Mouse (Mus musculus) cerebellum, adult 9-10 months (tissue): Measurements from ENCODE around the gene Tbck.

Experiments
- DNase-seq: peaks from one replicate; pipeline ENCODE4 v3.0.0; 2022

Tbck gene

GRCm38 (mm10) chr3:132683447-132684230 lies at the start of gene Tbck:
Tbck (plus strand) TSS chr3:132684144.
- peak; percentile 94 for DNase-seq

DNA sequence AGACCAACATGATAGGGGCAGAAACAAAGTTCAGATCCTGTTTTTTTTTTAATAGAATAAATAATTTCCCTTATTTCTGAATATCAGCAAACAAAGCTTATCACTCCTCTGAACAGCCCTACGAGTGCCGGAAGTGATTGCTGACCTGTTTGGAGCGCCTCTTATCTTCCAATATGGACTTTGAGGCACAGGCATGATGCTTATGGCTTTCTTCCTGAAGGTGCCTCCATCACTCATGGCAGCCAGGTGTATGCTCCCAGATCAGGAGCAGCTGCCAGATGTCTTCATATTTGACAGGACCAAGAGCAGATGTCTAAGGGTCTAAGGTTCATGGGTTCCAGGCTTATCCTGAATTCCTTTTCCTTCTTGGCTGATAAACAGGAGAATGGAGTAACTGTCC lies 46.9 kb upstream of the Tbck start:
- no peak for DNase-seq

DNA sequence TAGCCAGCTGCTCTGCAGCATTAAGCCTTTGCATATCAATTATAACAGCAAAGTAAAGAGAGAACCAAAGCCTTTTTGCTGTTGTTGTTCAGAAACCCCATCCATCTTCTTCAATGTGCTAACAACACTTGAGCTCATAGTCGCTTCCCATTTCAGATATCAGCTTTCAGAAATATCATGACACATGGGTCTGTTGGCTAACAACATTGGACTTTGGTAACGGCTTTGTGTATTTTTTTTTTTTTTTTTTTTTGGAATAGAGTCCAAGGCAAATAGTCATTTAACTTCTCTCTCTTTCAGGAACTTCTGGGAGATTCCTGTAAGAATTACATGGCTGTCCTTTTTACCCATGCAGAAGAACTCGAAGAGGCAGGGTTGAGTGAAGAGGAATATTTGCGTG lies 39.9 kb upstream of the Tbck start:
- DNase-seq = no peak

DNA sequence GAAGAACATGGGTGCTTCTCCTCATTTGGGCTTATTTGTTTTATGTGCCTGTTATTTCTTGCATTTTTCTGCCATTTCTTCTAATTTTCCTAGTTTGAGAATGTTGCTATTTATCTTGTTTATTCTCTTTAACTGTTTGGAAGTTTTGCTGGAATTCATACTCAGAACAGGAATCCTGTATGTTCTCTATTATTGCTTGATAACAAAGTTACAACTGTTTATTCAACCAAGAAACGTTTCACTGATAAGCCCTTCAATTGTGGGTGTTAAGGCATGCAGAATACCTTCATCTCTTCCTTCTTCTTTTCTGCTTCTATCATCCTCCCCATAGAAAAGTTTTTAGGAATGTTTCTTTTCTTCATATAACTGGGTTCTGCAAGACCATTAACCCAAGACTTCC lies 37.1 kb upstream of the Tbck start:
- no peak for DNase-seq

GRCm38 (mm10) chr3:132649368-132649767 lies 34.6 kb upstream of the Tbck start:
- no peak for DNase-seq

GRCm38 (mm10) chr3:132650191-132650590 lies 33.8 kb upstream of the Tbck start:
- DNase-seq = no peak

DNA sequence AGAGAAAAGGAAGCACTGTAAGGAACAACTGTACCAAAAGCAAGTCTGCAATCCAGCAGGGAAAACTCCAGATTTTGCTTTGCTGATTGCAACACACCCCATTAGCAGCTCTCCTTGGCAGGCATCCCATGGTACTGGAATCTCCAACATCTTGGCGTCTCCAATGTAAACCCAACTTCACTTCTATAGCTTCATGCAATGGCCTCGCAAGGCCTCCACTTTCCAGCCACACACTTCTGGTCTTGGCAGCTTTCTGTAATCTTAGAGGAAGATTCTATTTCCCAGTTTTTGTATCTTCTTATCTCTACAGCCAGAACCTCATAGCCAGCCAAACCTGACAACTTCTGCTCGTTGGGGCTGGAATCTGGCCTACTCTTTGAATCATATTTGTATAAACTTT lies 32.2 kb upstream of the Tbck start:
- no peak for DNase-seq

DNA sequence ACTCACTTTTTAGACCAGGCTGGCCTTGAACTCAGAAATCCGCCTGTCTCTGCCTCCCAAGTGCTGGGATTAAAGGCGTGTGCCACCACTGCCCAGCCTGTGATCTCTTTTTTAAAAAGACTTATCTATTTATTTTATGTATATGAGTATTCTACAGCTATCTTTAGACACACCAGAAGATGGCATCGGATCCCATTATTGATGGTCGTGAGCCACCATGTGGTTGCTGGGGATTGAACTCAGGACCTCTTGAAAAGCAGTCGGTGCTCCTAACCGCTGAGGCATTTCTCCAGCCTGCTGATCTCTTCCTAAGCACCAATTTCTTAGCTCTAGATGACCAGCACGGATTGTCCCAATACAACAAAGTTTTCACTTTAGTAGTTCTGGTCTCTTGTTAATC lies 30.0 kb upstream of the Tbck start:
- DNase-seq = no peak

- no peak for DNase-seq
Observed at GRCm38 (mm10) chr3:132655955-132656354, 28.0 kb upstream of the Tbck start.

- no peak for DNase-seq
Observed at GRCm38 (mm10) chr3:132677494-132677893, 6.5 kb upstream of the Tbck start.

GRCm38 (mm10) chr3:132684231-132684928 lies 436 bp downstream of the Tbck start, which contains the start of gene Aimp1:
Aimp1 (minus strand) TSS chr3:132684370.
- DNase-seq = no peak

DNA sequence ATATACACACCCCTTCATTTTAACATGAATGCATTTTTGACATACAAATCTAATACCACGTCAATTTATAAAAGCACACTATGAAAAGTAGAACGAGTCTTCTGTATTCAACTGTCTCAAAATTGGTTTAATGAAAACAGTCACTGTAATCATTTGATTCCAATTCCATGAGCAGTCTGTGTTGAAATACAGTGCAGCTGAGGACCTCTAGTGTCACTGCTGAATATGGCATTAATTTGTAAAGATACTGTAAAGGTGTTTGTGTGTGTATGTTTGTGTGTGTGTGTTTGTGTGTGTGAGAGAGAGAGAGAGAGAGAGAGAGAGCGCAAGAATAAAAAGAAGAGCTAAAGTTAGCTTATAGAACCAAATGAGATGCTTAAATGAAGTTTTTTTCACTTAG lies 17.4 kb downstream of the Tbck start:
- DNase-seq = no peak

- DNase-seq = no peak
Observed at GRCm38 (mm10) chr3:132704216-132704615, 20.3 kb downstream of the Tbck start.

- DNase-seq = no peak
Observed at GRCm38 (mm10) chr3:132706977-132707376, 23.0 kb downstream of the Tbck start.

- no peak for DNase-seq
Observed at GRCm38 (mm10) chr3:132713913-132714312, 30.0 kb downstream of the Tbck start.

DNA sequence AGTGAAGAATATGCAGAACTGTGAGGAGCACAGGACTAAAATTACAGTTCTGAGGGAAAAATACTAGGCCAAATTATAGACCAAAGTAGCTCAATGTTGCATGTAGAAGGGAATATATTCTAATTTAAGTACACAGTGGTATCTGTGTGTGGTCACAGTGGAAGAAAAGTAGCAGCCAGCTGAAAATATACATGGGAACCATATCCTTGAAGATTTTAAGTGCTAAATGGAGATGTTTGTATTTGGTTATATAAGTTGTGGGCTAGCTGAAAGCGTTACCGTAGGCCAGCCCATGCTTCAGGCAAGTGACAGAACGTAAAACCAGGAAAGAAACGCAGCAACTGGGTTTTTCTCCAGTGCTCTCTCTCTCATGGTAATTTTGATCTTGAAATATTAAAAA lies 33.4 kb downstream of the Tbck start:
- DNase-seq = no peak

DNA sequence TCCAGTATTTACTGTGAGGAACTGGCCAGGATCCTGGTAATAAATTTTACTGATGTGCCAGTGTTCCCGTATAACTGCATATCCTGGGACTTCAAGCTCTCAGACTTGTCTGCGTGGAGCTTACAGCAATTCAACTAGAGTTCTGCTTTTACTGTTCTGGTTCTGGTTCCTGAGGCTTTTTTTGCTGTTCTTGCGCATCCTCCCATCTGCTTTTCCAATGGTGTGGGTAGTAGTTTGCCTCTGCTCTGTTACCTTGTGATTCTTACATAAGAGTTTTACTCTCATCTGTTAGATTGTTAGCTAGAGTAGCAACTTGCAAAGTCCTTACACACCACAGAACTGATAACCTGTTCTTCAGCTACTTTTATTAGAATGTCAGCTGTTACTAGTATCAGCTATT lies 40.4 kb downstream of the Tbck start:
- no peak for DNase-seq

DNA sequence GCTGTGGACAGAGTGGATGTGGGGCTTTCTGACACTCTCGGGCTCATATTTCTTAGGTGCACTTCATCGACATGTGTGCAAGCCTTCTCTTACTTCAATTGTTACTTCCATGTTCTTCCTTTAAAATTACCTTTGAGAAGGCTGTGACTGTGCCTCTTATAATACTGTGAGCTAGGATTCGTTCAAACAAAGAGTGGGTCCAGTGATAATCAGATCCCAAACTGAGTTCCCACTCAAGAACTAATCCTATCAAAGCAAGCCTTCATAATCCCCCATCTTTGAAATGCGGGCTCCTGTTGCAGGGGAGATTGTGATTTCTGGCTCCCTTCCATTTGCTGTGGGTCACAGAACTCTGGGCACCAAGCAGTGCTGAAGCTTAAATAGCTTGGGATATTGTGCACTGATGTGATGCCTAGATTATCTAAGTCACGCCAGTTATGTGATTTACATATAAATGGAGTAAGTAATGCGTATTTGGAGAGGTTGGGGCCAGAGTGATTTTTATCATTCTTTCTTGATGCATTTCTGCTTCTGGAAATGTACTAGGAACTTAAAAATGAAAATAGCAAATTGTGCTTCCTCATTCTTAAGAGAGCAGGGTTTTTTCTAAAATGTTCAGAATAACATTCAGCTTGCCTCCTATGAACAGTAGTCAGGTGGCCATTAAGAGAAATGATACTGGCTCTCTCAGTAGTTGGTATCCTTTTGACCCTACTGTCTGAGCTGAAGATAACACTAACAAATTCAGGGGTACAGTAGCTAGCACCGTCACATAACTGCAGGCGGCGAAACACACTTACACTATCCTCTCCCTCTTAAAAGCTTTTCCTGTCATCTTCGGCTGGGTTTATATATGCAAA lies 60.6 kb downstream of the Tbck start:
- DNase-seq = no peak

DNA sequence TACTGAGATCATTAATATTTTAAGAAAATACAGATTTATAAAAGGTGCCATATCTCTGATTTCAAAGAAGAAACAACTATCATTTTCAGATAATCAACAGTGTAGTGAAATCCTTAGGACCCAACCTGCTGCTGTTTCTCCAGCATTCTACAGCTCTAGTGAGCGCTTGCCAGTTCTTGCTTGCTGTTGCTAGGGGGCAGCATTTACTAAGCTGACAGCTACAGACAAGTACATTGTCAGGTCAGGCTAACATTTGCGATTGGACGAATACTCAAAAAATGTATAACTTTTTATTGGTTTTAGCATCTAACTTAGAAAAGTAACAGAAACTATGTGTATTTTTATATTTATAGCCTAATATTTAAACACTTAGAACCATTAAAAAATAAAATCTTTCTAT lies 63.1 kb downstream of the Tbck start:
- peak; percentile 24 for DNase-seq

DNA sequence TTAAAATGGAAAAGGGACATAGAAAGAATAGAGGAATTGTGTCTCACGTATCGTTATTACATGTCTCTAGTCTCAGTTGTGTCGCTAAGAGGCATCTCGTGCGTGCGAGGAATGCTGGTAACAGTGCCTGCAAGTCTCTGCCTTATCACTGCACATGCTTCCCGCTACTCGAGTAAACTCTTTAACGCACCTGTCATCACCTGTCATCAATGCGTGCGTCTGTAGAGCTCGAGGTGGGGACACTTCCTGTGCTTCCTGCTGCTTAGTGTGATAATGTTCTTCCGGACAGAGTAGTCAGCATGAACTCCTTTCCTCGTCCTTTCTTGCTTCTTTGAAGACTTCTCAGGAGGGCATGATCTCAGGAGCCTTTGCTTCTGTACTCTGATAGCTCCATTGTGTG lies 63.8 kb downstream of the Tbck start:
- no peak for DNase-seq

- no peak for DNase-seq
Observed at GRCm38 (mm10) chr3:132748750-132749149, 64.8 kb downstream of the Tbck start.

DNA sequence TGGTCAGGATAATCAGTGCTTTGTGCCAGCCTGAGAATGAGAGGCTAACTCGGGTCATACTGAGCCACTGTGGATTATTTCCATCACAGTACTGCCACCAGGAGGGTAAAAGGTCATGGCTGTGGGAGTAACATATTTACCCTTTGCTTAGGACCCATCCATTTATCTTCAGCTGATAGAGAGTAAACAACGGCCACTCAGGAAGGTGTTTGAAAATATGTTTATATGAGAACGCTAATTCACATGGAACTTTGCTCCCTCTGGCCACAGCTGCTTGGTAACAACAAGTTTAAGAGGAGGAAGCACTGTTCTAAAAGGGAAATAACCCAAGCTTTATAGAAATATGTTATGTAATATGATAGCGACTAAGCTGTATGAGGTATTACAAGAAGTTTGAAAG lies 68.8 kb downstream of the Tbck start:
- DNase-seq = no peak

- no peak for DNase-seq
Observed at GRCm38 (mm10) chr3:132756274-132756673, 72.3 kb downstream of the Tbck start.
